Mouse (Mus musculus) heart, embryonic 14.5 days (tissue): ENCODE measurements at regions not wholly inside any gene's neighbourhood (a gene's known extent, or its start where the extent isn't known, plus 50 kb on each side); places are given as distances from the start of the nearest gene placed in this dataset.

Experiments used
- ATAC-seq: fragments of 200-750 bp; cut with Nextera tagmentation; 2 replicates; pipeline ENCODE4 v1.8.0; 2017; ENCODE audit warnings: low read depth, moderate TSS enrichment; ENCODE audit not compliant: insufficient number of reproducible peaks, insufficient read depth, low FRiP score
- H3K27ac ChIP-seq, 2 experiments: fragments of 200-500 bp in 1 of 2; fragments of 300-500 bp in 1 of 2; sonication (generic) in 1 of 2; replicated peaks in 1 of 2; 2 replicates each; pipeline ENCODE4 v1.5.1; 2012 to 2014; ENCODE audit warnings: low read depth in 2 of 2, low read length in 2 of 2, control low read depth in 1 of 2, mild to moderate bottlenecking in 1 of 2, mixed read lengths in 1 of 2; ENCODE audit not compliant: control insufficient read depth in 1 of 2, insufficient read depth in 1 of 2
- H3K27me3 ChIP-seq: fragments of 300-500 bp; sonication (generic); 2 replicates; pipeline ENCODE4 v1.6.1; 2014; ENCODE audit warnings: mild to moderate bottlenecking, low read length, control low read depth; ENCODE audit not compliant: control insufficient read depth, insufficient read depth
- H3K36me3 ChIP-seq: fragments of 300-500 bp; sonication (generic); 2 replicates; pipeline ENCODE4 v1.6.1; 2014; ENCODE audit warnings: mild to moderate bottlenecking, control low read depth, low read length, mixed read lengths; ENCODE audit not compliant: control insufficient read depth, insufficient read depth
- H3K4me1 ChIP-seq, 2 experiments: fragments of 200-500 bp in 1 of 2; fragments of 300-500 bp in 1 of 2; sonication (generic) in 1 of 2; 2 replicates each; pipeline ENCODE4 v1.6.1; 2012 to 2014; ENCODE audit warnings: low read length in 2 of 2, control low read depth in 1 of 2, mixed read lengths in 1 of 2; ENCODE audit not compliant: control insufficient read depth in 2 of 2, insufficient read depth in 2 of 2
- H3K4me2 ChIP-seq: fragments of 300-500 bp; sonication (generic); 2 replicates; pipeline ENCODE4 v1.6.1; 2014; ENCODE audit warnings: mild to moderate bottlenecking, low read length
- H3K4me3 ChIP-seq, 2 experiments: fragments of 200-500 bp in 1 of 2; fragments of 300-500 bp in 1 of 2; sonication (generic) in 1 of 2; 2 replicates each; pipeline ENCODE4 v1.5.1; 2012 to 2014; ENCODE audit warnings: low read length in 2 of 2, mild to moderate bottlenecking in 2 of 2, control low read depth in 1 of 2, low read depth in 1 of 2, moderate library complexity in 1 of 2; ENCODE audit not compliant: control insufficient read depth in 1 of 2, insufficient read depth in 1 of 2
- H3K9ac ChIP-seq: fragments of 300-500 bp; sonication (generic); 2 replicates; pipeline ENCODE4 v1.6.1; 2014; ENCODE audit warnings: mild to moderate bottlenecking, low read length
- H3K9me3 ChIP-seq: fragments of 300-500 bp; sonication (generic); 2 replicates; pipeline ENCODE4 v1.6.1; 2016; ENCODE audit warnings: low read length, control low read depth; ENCODE audit not compliant: control insufficient read depth
- WGBS: fragments of 180-500 bp; shearing (Covaris S2); extraction: QIAGEN DNeasy Blood & Tissue Kit; methylation state at CpG from one replicate; pipeline ENCODE4 v1.1.7; 2014; 5-methylcytosine and 5-hydroxymethylcytosine counted together

DNA sequence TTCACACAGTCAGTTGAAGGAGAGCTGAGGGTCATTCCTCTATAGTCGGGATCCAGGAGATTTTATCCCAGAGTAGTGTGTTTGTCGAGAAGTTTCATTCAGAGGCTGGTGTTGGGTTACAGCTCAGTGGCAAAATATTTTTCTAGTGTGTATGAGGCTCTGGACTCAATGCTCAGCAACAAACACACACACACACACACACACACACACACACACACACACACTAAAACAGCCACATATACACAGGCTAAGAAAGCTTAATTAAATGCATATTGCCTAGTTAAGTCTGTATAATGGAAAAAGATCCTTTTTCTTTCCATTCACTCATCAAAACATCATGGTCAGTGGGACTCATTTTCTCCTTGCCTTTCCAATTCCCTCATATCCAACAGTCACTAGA is 110.4 kb upstream of the Arhgef26 start:
- Histone ChIP-seq H3K4me1 (no peaks in the 10 kb centered on the region), H3K9ac (no peak overlapping the region), H3K4me2 (no peak overlapping the region), H3K36me3 (no peaks in the 10 kb centered on the region), H3K27ac (no peak overlapping the region), H3K4me3 (no peak overlapping the region), H3K9me3 (no peaks in the 10 kb centered on the region), H3K27me3 (no peaks in the 10 kb centered on the region)
- ATAC-seq: no peak
- WGBS: 59% methylated on average over 2 of the region's 2 CpGs

DNA sequence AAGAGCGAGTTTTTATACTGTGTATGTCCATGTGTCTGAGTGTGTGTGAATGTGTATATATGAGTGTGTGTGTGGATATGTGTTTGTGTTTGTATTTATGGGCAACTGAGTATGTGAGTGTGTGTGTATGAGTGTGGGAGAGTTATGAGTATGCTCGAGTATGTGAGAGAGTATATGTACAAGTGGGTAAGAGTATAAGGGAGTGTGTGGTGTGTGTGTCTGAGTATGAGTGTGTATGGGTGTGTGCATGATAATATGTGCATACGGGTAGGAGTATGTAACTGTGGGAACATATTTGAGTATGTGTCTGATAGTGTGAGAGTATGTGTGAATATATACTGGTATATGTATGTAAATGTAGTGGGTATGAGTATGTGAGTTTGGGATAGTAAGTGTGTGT is 110.0 kb upstream of the Arhgef26 start:
- Histone ChIP-seq H3K27me3 (no peaks in the 10 kb centered on the region), H3K9me3 (no peaks in the 10 kb centered on the region), H3K4me3 (no peak overlapping the region), H3K27ac (no peak overlapping the region), H3K4me2 (no peak overlapping the region), H3K4me1 (no peaks in the 10 kb centered on the region), H3K36me3 (no peaks in the 10 kb centered on the region), H3K9ac (no peak overlapping the region)
- no peak for ATAC-seq
- 72% methylated on average over 3 of the region's 3 CpGs for WGBS

DNA sequence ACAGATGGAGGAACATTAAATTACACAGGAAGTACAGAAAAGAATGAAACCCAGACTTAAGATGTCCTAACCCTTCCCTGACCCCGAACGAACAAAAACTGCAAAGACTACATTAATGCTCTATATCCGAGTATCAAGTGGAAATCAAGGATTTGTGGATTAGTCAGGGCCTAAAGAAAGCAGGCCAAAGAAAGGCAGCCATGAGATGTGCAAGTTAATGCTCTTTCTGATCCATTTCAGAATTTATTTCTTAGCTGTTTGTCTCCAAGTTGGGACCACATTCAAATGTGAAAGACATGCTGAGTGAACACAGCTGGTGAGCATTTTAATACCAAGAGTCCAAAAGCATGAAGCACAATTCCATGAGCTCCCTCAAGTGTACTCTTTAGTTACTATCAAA is 97.1 kb upstream of the Arhgef26 start:
- Histone ChIP-seq H3K9ac (no peak overlapping the region), H3K9me3 (no peaks in the 10 kb centered on the region), H3K4me1 (no peaks in the 10 kb centered on the region), H3K4me2 (no peak overlapping the region), H3K36me3 (no peaks in the 10 kb centered on the region), H3K4me3 (no peak overlapping the region), H3K27me3 (no peaks in the 10 kb centered on the region), H3K27ac (no peak overlapping the region)
- WGBS: 75% methylated on average over 3 of the region's 3 CpGs
- no peak for ATAC-seq

DNA sequence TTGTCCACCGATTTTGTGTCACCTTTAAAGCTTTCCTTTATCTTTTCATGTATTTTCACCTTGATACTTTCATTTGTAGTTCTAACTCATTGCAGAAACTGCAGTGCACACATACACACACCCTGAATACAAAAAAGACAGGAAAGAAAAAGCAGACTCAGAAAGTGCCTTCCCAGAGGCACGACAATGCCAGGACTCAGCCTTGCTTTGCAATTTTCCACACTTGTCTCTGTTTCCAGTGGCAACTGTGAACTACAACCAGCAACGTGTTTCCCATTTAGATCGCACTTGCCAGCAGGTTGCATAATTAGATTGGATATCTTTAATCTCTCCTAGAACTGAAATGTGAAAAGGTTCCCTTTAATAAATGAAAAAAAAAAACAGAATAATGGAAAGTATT is 66.4 kb upstream of the Arhgef26 start:
- Histone ChIP-seq H3K9ac (no peak overlapping the region), H3K9me3 (no peaks in the 10 kb centered on the region), H3K27me3 (no peaks in the 10 kb centered on the region), H3K4me3 (no peak overlapping the region), H3K4me2 (no peak overlapping the region), H3K36me3 (no peaks in the 10 kb centered on the region), H3K27ac (no peak overlapping the region), H3K4me1 (0 out of 4 replicates have a peak, but pooled peaks cover 0 to 5% of the 10 kb centered on the region in 2 experiments)
- ATAC-seq: no peak
- WGBS: 63% methylated on average over 4 of the region's 4 CpGs

DNA sequence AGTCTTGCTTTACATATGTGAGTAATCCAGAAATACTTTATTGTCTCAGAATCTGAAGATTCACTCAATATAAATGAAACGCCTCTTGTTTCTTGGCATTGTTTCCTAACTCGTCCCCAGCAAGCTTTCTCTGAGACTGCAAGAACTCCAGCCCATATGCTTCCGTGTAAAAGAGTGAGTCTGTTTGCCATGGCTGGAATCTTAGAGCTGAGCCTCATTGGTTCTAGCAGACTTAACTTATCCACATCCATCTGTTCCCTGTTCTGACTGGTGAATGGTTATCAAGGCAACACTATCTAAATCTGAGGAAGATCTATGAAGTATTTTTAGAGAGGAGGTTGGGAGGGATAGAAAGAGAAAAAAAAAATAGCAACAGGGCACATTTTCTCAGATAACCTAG is 59.9 kb upstream of the Arhgef26 start:
- no peak overlapping the region for H3K4me2 ChIP-seq
- H3K4me1 ChIP-seq: no peaks in the 10 kb centered on the region
- no peaks in the 10 kb centered on the region for H3K36me3 ChIP-seq
- no peak overlapping the region for H3K4me3 ChIP-seq
- H3K27me3 ChIP-seq: no peaks in the 10 kb centered on the region
- no peak overlapping the region for H3K27ac ChIP-seq
- WGBS: 58% methylated on average over 3 of the region's 3 CpGs
- no peak for ATAC-seq
- H3K9ac ChIP-seq: no peak overlapping the region
- no peaks in the 10 kb centered on the region for H3K9me3 ChIP-seq

DNA sequence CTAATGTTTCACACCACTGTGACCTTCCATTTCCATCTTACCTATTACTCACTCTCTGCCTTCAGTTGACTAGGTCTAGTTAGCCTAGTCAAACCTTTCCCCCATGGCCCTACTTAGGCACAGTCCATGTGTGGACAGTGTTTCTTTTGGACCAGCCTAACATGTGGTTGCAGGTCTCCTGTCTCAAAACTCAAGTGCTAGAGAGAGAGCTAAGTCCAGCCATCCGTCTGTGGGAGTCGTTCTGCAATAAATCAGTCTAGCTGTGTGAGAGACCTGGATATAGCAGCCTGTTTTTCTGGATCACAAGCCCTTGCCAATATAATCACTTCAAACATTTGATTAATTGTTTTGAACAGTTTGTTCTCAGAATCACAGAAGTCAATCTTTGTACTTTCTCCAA is 57.2 kb upstream of the Arhgef26 start:
- H3K4me2 ChIP-seq: no peak overlapping the region
- no peaks in the 10 kb centered on the region for H3K36me3 ChIP-seq
- H3K9me3 ChIP-seq: no peaks in the 10 kb centered on the region
- ATAC-seq: no peak
- no peak overlapping the region for H3K27ac ChIP-seq
- 76% methylated on average over 2 of the region's 2 CpGs for WGBS
- no peak overlapping the region for H3K9ac ChIP-seq
- H3K27me3 ChIP-seq: no peaks in the 10 kb centered on the region
- H3K4me1 ChIP-seq: no peaks in the 10 kb centered on the region
- H3K4me3 ChIP-seq: no peak overlapping the region
